Mouse (Mus musculus): ENCODE results near the gene Sell.

Sell gene

GRCm38 (mm10) chr1:164132609-164133008 is 70.8 kb downstream of the Sell start:
- ATAC-seq (ENCODE audit: low TSS enrichment), result no peak

Measured in frontal cortex, adult (tissue).